Mouse (Mus musculus) testis, postnatal 10 days (tissue): ENCODE measurements around the gene Lhx2.
A peak's percentile ranks its signal among the peaks of the same experiment; 100 is the strongest.

Source experiments
- DNase-seq: peaks from one replicate; pipeline ENCODE4 v3.0.0; 2021; ENCODE audit warnings: low spot score

Gene Lhx2

DNA sequence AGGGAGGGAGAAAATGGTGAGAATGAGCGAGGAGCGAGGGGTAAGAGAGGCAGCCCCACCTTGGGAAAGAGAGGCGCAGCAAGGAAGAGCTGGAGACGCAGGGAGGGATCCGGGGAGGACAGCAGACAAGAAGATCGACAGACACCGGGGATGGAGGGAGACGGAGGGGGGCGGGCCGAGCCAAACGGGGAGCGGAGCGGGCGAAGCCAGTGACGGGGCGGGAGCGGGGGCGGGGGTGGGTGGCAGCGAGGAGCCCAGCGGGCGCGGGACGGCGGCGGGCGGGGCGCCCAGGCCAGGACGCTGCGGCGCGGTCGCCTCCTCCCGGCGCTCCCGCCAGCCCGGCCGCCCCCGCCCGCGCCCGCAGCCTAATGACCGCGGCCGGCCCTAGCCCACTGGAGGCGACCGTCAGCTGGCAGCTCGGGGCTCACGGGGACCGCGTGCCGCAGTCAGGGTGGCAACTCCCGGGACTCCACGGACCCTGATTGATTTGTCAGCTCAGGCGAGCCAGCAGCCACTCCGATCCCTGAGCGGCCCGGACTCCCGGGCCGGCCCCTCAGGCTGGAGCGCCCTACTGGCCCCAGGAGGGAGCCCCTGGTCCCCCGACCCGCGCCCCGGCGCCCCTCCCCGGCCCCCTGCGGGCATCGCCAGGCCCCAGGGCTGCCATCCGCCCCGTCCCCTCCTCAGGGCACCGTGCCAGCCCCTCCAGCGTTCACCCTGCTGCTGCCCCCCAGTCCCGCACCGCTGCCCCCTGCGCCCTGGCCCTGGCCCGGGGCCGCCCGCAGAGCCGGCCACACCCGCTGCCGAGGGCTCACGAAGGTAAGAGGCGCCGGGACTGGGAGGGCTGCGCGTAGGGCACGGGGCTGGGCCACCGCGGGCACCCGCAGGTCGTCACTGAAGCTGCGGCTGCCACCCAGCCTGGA is at the start of gene Lhx2:
Gene Lhx2 (plus strand): TSS at position 292 of the 920 bp plus-strand sequence.
- peak; percentile 61 for DNase-seq

- no peak for DNase-seq
Measured at GRCm38 (mm10) chr2:38291526-38291925, 47.6 kb upstream of the Lhx2 start.

DNA sequence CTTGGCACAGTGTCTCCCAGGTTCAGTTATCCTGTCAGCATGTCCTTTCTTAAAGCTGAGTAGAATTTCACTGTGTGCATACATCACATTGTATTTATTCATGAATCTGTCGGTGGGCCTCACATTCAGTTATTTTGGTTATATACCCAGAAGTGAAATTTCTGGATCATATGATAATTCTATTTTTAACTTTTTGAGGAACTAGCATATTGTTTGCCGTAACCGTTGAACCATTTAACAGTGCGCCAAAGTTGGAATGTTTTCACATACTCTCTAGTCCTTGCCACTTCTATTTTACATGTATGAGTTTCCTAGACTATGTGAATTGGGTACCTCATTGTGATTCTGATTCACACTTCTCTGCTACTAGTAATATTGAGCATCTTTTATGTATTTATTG is 43.1 kb upstream of the Lhx2 start:
- no peak for DNase-seq

DNA sequence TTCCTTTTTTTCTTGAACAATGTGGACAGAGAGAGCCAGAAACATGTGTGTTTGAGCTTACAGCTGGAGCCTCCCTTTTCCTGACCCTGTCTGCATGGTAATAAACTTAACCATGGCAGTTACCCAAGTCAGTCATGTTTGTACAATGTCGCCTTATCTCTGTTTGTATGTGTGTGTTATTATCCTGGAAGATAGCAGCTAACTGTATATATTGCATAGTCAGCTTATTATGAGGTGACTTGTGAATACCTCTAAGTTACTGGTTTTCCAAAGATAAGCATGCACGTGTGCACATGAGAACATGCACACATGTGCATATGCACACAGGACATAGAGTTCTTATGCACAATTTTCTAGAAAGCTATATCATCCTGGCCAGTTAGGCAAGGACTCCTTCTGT is 38.1 kb upstream of the Lhx2 start:
- no peak for DNase-seq

DNA sequence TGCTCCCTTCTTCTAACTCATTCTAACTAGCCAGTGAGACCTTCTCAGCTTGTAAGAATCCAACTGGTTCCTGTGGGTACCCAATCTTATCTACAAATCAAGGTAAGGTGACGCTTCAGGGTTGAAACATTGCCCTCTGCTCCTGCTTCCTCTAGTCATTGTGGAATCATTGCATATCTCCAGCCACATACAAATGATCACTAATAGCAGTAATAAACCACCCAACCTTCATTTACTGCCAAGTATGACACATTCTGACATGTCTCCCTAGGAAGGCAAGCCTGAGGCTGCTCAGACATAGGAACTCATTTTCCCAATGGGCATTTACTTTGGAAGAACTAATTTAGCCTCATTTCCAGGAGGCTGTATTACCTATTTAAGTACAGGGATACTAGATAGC is 33.9 kb upstream of the Lhx2 start:
- no peak for DNase-seq

DNA sequence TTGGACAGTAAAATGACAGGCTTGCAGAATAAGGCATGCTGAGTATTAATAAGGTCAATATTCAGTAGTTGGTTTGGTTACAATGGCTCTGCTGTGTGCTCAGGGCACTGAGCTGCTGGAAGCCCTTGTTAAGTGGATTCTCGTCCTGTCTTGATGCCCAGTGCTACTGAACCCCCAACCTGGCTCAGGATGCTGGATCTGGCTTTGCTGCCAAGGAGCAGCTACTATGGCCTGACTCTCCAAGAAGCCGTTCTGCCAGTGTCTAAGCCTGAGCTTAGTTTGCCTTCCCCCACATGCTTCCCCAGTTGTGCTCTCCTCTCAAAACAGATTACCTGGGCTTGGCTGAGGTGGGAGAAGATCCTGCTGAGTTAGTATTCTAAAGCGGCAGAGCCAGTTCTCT is 26.2 kb upstream of the Lhx2 start:
- DNase-seq = no peak

GRCm38 (mm10) chr2:38313399-38313798 is 25.7 kb upstream of the Lhx2 start:
- no peak for DNase-seq

GRCm38 (mm10) chr2:38319086-38319485 is 20.0 kb upstream of the Lhx2 start:
- no peak for DNase-seq

DNA sequence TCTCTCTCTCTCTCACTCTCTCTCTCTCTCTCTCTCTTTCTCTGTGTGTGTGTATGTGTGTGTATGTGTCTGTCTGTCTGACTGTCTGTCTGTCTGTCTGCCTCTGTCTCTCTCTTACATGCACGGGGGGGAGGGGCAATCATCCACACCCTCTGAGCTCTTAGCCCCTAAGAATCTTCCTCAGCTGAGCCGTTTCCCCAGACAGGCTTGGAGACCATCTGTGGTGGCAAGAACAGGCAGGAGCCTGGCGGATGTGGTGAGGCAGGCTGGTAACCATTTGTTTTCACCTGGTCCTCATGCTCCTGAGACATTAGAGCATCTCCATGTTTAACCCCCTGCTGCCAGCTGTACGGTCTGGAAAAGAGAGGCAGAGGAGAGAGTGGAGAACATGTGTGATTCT is 18.2 kb upstream of the Lhx2 start:
- no peak for DNase-seq

DNA sequence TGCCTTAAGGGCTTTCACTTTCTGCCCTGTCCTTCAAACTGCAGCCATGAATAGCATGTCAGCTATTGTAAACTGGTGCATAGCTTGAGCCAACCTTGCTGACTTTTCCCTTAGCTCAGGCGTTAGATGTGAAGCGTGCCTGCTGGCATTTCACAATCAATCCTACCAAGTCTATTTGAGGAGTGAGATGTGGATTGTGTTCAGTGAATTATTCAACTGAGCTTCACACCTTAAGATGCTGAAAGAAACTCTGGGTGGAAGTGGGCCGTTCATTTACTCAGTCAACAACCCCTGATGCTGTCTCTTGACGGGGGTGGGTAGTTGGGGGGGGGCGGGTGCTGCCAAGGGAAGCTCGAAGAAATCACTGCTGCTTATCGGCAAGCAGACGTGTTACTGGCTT is 15.7 kb upstream of the Lhx2 start:
- no peak for DNase-seq

- no peak for DNase-seq
Measured at GRCm38 (mm10) chr2:38326671-38327070, 12.4 kb upstream of the Lhx2 start.

DNA sequence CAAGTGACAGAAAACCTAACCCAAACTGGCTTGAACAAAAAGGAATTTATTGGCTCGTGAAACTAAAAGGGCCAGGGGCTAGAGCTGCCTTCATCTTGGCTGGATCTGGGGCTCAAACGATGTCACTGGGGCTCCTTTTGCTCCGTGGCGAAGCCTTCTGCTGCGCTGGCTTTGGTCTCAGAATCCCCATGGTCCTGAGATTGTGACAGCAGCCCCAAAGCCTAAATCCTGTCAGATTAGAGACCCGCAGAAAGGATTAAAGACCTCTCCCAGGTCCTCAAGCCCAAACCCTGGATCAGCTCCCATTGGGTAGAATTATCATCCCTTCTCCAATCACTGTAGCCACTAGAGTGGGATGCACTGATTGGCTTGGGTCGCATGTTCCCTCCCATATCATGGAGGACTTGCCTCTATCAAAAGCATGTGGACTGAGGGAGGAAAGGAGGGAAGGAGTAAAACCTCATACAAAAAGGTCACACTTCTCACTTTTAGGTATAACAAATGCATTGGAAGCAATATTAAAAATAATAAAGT is 5.4 kb upstream of the Lhx2 start:
- no peak for DNase-seq

- no peak for DNase-seq
Measured at GRCm38 (mm10) chr2:38336606-38337005, 2.5 kb upstream of the Lhx2 start.

- DNase-seq = no peak
Measured at GRCm38 (mm10) chr2:38337091-38337640, 1.9 kb upstream of the Lhx2 start.

- no peak for DNase-seq
Measured at GRCm38 (mm10) chr2:38337681-38338080, 1.4 kb upstream of the Lhx2 start.

DNA sequence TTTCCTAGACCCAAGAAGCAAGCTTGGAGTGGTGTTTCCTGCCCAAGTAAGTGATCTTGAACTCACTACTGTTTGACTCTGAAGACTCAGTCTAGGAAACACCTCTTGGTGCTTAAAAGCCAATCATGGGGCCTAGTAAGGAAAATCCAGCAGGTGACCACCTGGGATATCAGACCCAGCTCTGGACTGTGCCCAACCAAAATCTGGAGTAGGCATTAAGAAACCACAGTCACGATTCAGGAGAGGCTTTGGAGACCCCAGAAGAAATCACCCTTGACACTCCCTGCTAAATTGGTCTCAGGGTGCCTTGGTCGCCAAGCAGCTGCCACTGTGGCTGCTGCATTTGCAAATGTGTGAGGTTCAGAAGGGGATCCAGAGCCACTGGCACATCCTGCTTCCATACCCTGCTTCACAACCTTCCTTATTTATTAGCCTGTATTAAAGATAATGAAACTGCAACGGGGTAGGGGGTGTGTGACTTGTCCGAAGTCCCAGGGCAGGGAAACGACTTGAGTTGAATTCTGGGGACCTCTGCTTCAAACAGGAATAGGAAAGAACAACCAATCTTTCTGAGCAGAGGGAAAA is 641 bp upstream of the Lhx2 start:
- no peak for DNase-seq

GRCm38 (mm10) chr2:38339910-38340625 is 987 bp downstream of the Lhx2 start:
- DNase-seq = no peak

GRCm38 (mm10) chr2:38340626-38341200 is 1.6 kb downstream of the Lhx2 start:
- DNase-seq = no peak

- DNase-seq = no peak
Measured at GRCm38 (mm10) chr2:38343573-38343972, 4.5 kb downstream of the Lhx2 start.

- no peak for DNase-seq
Measured at GRCm38 (mm10) chr2:38344727-38345126, 5.6 kb downstream of the Lhx2 start.

DNA sequence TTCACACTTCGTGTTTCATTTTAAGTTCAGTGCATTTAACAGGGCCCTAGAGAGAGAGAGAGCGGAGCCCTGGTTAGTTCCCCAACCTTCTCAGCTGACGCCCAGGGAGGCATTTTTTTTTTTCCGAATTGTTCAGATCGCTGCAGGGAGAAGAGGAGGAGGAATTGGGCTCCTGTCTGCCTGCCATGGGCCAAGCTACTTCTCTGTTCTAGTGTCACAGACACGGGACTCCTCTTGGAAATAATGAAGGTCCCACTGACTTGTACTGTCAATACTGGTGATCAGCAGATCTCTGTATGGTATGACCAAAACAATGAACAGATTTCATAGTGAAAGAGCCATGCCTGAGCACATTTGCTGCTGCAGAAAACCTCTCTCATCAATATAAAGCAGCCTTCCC is 7.3 kb downstream of the Lhx2 start:
- DNase-seq = no peak
